Mouse (Mus musculus): ENCODE results near the gene Ppp1r13l. TPM values are rescaled to one million over a fixed set of nuclear protein-coding genes. Genes with fewer than 3 reads are reported as not detected.
A peak's percentile ranks its signal among the peaks of the same experiment; 100 is the strongest.

Gene Ppp1r13l
- polyA plus RNA-seq, 1 experiment from 2014 or later = 13.5 TPM

DNA sequence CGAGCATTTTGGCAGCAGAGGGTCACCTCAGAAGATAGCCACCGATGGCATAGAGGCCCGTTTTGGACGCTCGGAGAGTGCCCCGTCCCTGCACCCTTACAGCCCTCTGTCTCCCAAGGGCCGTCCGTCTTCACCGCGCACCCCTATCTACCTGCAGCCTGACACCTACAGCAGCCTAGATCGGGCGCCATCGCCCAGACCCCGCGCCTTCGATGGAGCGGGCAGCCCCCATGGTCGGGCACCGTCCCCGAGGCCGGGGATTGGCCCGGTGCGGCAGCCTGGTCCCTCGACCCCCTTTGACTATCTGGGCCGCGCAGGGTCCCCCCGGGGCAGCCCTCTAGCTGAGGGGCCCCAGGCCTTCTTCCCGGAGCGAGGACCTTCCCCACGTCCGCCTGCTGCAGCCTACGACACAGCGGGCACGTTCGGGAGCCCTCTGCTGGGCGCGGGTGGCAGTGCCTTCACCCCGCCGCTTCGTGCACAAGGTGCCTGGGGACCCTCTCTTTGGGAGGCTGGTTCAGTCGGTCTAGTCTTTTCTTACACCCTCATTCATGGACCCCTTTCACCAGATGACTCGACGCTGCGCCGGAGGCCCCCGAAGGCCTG is 10.4 kb downstream of the Ppp1r13l start:
- peaks cover 8% of the 10 kb centered on the region; the same call in 1 of the 2 replicates for H3K27me3 ChIP-seq
- peaks cover 10% of the 10 kb centered on the region for H3K4me1 ChIP-seq (replicated peaks)
- H3K36me3 ChIP-seq = peaks cover 25% of the 10 kb centered on the region
- H3K9ac ChIP-seq = 0 out of 2 replicates have a peak overlapping the region, but pooled peaks have one; percentile 46
- peak overlapping the region; percentile 42 for H3K4me3 ChIP-seq
- ATAC-seq (replicated peaks; ENCODE audit: insufficient number of reproducible peaks, insufficient read depth, low FRiP score, low read depth) = 0 out of 2 replicates have a peak, but pooled peaks have one; percentile 44
- H3K27ac ChIP-seq = no peak overlapping the region
- no peaks in the 10 kb centered on the region for H3K9me3 ChIP-seq (replicated peaks)
- 16% methylated on average over 46 of the region's 46 CpGs for whole genome bisulfite sequencing
- peak overlapping the region; percentile 62 for H3K4me2 ChIP-seq

- Histone ChIP-seq H3K27me3 (peaks cover 8% of the 10 kb centered on the region; the same call in 1 of the 2 replicates), H3K4me3 (no peak overlapping the region), H3K9ac (no peak overlapping the region), H3K27ac (no peak overlapping the region), H3K9me3 (replicated peaks) (no peaks in the 10 kb centered on the region), H3K4me2 (no peak overlapping the region), H3K4me1 (replicated peaks) (peaks cover 14% of the 10 kb centered on the region), H3K36me3 (peaks cover 51% of the 10 kb centered on the region)
- 84% methylated on average over 2 of the region's 2 CpGs for WGBS
- ATAC-seq (replicated peaks; ENCODE audit: insufficient number of reproducible peaks, insufficient read depth, low FRiP score, low read depth) = no peak
Measured at GRCm38 (mm10) chr7:19373367-19373766, 13.8 kb downstream of the Ppp1r13l start.

DNA sequence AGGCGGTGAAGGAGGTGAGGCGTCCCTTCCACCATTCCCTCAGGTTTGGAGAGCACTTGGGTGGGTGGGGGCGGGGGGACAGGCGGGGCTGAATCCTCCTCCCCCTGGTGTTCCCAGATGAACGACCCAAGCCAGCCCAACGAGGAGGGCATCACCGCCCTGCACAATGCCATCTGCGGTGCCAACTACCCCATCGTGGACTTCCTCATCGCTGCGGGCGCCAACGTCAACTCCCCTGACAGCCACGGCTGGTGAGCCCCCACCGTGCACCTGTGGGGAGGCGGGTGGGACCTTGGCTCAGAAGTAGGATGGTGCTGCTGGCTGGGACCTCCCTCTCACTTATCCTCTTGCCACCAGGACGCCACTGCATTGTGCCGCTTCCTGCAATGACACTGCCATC is 15.8 kb downstream of the Ppp1r13l start:
- no peaks in the 10 kb centered on the region for H3K27me3 ChIP-seq
- peaks cover 8% of the 10 kb centered on the region for H3K4me1 ChIP-seq (replicated peaks)
- 70% methylated on average over 18 of the region's 18 CpGs for WGBS
- H3K9ac ChIP-seq = no peak overlapping the region
- H3K9me3 ChIP-seq (replicated peaks) = no peaks in the 10 kb centered on the region
- H3K4me3 ChIP-seq = no peak overlapping the region
- H3K27ac ChIP-seq = no peak overlapping the region
- peaks cover 46% of the 10 kb centered on the region for H3K36me3 ChIP-seq
- no peak overlapping the region for H3K4me2 ChIP-seq
- no peak for ATAC-seq (replicated peaks; ENCODE audit: insufficient number of reproducible peaks, insufficient read depth, low FRiP score, low read depth)

GRCm38 (mm10) chr7:19376019-19376418 is 16.5 kb downstream of the Ppp1r13l start:
- ATAC-seq (replicated peaks; ENCODE audit: insufficient number of reproducible peaks, insufficient read depth, low FRiP score, low read depth) = no peak
- Histone ChIP-seq H3K9ac (no peak overlapping the region), H3K36me3 (peaks cover 40% of the 10 kb centered on the region; the same call in 1 of the 2 replicates), H3K4me2 (no peak overlapping the region), H3K4me3 (no peak overlapping the region), H3K27me3 (no peaks in the 10 kb centered on the region), H3K4me1 (replicated peaks) (peaks cover 8% of the 10 kb centered on the region), H3K27ac (no peak overlapping the region), H3K9me3 (replicated peaks) (no peaks in the 10 kb centered on the region)
- WGBS = 90% methylated on average over 4 of the region's 4 CpGs

DNA sequence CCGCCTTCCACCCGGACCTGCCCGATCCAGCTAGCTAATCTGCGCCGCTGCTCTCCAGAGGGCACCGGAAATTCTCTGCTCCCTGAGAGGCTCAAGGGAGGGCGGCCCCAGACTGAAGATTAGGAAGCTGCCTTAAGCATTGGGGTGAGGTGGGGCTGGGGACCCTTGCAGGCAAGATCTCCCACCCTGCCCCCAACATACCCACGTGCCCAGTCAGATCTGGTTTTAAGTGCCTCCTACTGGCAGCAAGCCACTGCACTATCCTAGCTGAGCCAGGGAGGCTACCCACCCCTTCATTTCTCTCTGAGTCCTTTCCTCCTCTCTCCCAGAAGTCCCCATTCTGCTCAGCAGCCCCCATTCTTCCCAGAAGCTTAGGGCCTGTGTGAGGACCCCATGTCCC is 18.5 kb downstream of the Ppp1r13l start:
- Histone ChIP-seq H3K4me3 (no peak overlapping the region), H3K27me3 (no peaks in the 10 kb centered on the region), H3K9me3 (replicated peaks) (no peaks in the 10 kb centered on the region), H3K27ac (0 out of 2 replicates have a peak overlapping the region, but pooled peaks have one; percentile 22), H3K9ac (0 out of 2 replicates have a peak overlapping the region, but pooled peaks have one; percentile 15), H3K4me1 (replicated peaks) (peaks cover 16% of the 10 kb centered on the region), H3K4me2 (no peak overlapping the region), H3K36me3 (peaks cover 39% of the 10 kb centered on the region; the same call in 1 of the 2 replicates)
- 46% methylated on average over 8 of the region's 8 CpGs for WGBS
- ATAC-seq (replicated peaks; ENCODE audit: insufficient number of reproducible peaks, insufficient read depth, low FRiP score, low read depth) = no peak

DNA sequence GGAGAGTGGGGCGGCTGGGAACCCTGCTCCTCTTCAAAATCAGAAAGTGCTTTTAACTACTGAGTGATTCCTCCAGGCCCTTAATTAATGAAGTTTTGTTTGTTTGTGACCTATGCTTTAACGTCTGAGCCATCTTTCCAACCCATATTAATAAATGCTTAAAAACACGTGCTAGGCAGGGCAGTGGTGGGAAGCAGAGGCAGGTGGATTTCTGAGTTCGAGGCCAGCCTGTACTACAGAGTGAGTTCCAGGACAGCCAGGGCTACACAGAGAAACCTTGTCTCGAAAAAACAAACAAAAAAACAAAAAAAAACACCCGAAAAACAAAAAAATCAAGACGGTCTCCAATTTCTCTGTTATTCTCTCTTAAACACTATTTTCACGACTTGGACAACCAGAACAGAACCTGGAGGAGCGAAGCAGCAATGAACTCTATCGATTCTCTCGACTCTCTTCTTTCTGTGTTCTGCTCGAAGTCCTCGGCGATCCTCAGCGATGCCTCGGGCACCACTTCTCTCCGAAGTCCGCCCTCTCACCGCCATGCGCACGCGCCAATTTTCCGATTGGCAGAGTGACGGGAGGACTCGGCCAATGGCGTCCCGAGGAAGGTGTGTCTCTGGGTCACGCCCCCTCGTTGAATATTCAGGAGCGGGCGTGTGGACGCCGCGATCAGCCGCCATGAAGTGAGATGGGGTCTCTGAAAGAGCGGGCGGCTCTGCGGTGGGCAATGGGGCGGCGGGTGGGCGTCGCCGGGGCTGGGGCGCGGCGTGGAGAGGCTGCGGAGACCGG is 22.0 kb downstream of the Ppp1r13l start, which contains the start of gene Ercc2:
Gene Ercc2 (plus strand): TSS at position 634 of the 789 bp plus-strand sequence.
- H3K27ac ChIP-seq = peak within 1 kb of the TSS; percentile 54
- H3K9me3 ChIP-seq (replicated peaks) = no peaks in the 10 kb centered on the region
- peak within 1 kb of the TSS; percentile 85 for H3K9ac ChIP-seq
- WGBS = 5% methylated on average over 48 of the region's 48 CpGs
- H3K4me1 ChIP-seq (replicated peaks) = peaks cover 24% of the 10 kb centered on the region
- peaks cover 42% of the 10 kb centered on the region; the same call in 1 of the 2 replicates for H3K36me3 ChIP-seq
- peak; percentile 96 for ATAC-seq (replicated peaks; ENCODE audit: insufficient number of reproducible peaks, insufficient read depth, low FRiP score, low read depth)
- H3K4me2 ChIP-seq = peak within 1 kb of the TSS; percentile 80
- no peaks in the 10 kb centered on the region for H3K27me3 ChIP-seq
- peak within 1 kb of the TSS; percentile 84 for H3K4me3 ChIP-seq

GRCm38 (mm10) chr7:19382166-19382541 is 22.6 kb downstream of the Ppp1r13l start:
- Histone ChIP-seq H3K4me2 (peak overlapping the region; percentile 80), H3K27me3 (no peaks in the 10 kb centered on the region), H3K4me3 (peak overlapping the region; percentile 84), H3K4me1 (replicated peaks) (peaks cover 24% of the 10 kb centered on the region), H3K36me3 (peaks cover 42% of the 10 kb centered on the region; the same call in 1 of the 2 replicates), H3K27ac (peak overlapping the region; percentile 54), H3K9ac (peak overlapping the region; percentile 85), H3K9me3 (replicated peaks) (no peaks in the 10 kb centered on the region)
- peak; percentile 47 for ATAC-seq (replicated peaks; ENCODE audit: insufficient number of reproducible peaks, insufficient read depth, low FRiP score, low read depth)
- under 1% methylated on average over 37 of the region's 37 CpGs for WGBS

GRCm38 (mm10) chr7:19383708-19384107 is 24.2 kb downstream of the Ppp1r13l start:
- Histone ChIP-seq H3K9ac (no peak overlapping the region), H3K4me1 (replicated peaks) (peaks cover 15% of the 10 kb centered on the region), H3K36me3 (peaks cover 43% of the 10 kb centered on the region; the same call in 1 of the 2 replicates), H3K27ac (no peak overlapping the region), H3K27me3 (no peaks in the 10 kb centered on the region), H3K9me3 (replicated peaks) (no peaks in the 10 kb centered on the region), H3K4me3 (no peak overlapping the region), H3K4me2 (no peak overlapping the region)
- ATAC-seq (replicated peaks; ENCODE audit: insufficient number of reproducible peaks, insufficient read depth, low FRiP score, low read depth) = no peak
- WGBS = 86% methylated on average over 9 of the region's 9 CpGs

DNA sequence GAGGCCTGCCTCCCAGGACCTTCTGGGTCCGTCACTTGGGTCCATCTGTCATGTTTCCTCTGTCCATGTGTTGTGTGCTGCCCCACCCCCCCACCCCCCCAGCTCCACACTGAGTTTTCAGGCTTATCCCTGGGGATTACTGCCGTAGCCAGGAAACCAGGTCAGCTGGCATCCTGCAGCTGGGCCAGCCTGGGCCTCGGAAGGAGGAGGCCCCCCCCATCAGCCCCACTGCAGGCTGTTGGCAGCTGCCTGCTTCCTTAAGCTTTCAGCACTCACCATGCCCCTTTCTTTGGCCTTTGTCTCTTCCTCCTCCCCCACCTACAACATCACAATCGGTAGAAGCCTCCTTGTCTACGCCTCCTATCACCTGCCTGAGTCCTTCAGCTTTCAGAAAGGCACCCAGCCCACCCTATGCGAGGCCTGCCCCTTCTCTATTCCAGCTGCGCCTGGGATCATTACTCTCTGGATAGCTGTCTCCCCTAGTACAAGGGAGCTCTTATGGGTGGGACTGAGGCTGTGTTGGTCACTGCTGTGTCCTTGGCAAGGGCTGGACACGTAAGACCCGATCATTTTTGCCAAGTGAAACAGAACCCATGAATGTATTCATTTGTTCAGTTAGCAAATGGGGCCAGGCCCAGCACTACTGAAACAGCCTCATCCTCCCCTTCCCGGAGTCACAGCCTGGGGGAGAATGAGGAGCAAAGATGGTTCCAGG is 29.3 kb downstream of the Ppp1r13l start:
- Histone ChIP-seq H3K36me3 (peaks cover 86% of the 10 kb centered on the region), H3K4me3 (no peak overlapping the region), H3K27ac (no peak overlapping the region), H3K9me3 (replicated peaks) (no peaks in the 10 kb centered on the region), H3K27me3 (no peaks in the 10 kb centered on the region), H3K4me2 (no peak overlapping the region), H3K9ac (no peak overlapping the region), H3K4me1 (replicated peaks) (no peaks in the 10 kb centered on the region)
- 70% methylated on average over 10 of the region's 10 CpGs for WGBS
- ATAC-seq (replicated peaks; ENCODE audit: insufficient number of reproducible peaks, insufficient read depth, low FRiP score, low read depth) = no peak

DNA sequence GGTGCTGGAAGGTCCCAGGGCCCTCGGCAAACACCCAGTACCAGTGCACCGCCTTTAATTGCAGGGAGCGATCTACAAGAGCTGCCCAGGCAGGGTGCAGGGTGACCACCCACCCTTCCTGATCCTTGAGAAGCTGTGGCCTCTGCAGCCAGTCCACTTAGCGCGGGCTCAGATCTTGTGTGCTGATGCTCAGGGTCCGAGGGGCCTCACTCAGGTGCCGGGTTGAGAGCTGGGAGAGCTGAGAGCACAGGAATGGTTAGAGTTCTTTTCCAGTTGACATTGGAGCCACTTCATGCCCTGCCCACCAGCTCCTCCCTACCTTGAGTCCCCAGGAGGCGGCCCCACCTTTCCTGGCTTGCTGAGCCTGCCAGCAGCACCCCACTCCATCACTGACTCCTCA is 34.9 kb downstream of the Ppp1r13l start:
- no peak overlapping the region for H3K27ac ChIP-seq
- H3K4me1 ChIP-seq (replicated peaks) = peaks cover 4% of the 10 kb centered on the region

More for the DNA sequence above, 34.9 kb downstream of the Ppp1r13l start:
- WGBS = 86% methylated on average over 8 of the region's 8 CpGs
- peaks cover 4% of the 10 kb centered on the region; the same call in 1 of the 2 replicates for H3K27me3 ChIP-seq
- ATAC-seq (replicated peaks; ENCODE audit: insufficient number of reproducible peaks, insufficient read depth, low FRiP score, low read depth) = no peak
- H3K4me3 ChIP-seq = no peak overlapping the region
- no peaks in the 10 kb centered on the region for H3K9me3 ChIP-seq (replicated peaks)
- H3K4me2 ChIP-seq = no peak overlapping the region
- H3K36me3 ChIP-seq = peaks cover 56% of the 10 kb centered on the region
- no peak overlapping the region for H3K9ac ChIP-seq

All from heart, embryonic 15.5 days (tissue).